Mouse (Mus musculus) Patski (cell line): ENCODE measurements around the gene Zeb2. TPM values are rescaled to one million over a fixed set of nuclear protein-coding genes. Genes with fewer than 3 reads are reported as not detected.
A peak's percentile ranks its signal among the peaks of the same experiment; 100 is the strongest.
"Not testable (repeated sequence)": the region's sequence is repeated elsewhere in the genome, so short reads cannot be mapped to it uniquely, and the experiment has no call there.

Experiments used
- ATAC-seq: fragments of 100-300 bp; one replicate; pipeline ENCODE4 v1.8.0; 2021
- CTCF ChIA-PET: fragments of 350-600 bp; sonication (Branson Sonifier 250); formaldehyde crosslinking; loops from one replicate; lab custom pipeline; 2022; ENCODE audit warnings: inconsistent platforms; lab: Charles Lee
- POLR2A ChIA-PET: fragments of 350-600 bp; sonication (Branson Sonifier 250); formaldehyde crosslinking; loops from one replicate; lab custom pipeline; 2022; ENCODE audit warnings: antibody characterized with exemption, inconsistent platforms; lab: Charles Lee
- DNase-seq: peaks from one replicate; pipeline ENCODE4 v3.0.0-alpha.2; 2011; ENCODE audit warnings: low read depth, low spot score
- H3K27me3 ChIP-seq: fragments of 371-371 bp; one replicate; pipeline ENCODE4 v1.5.1; 2021
- CTCF ChIP-seq: fragments of 100-300 bp; IDR thresholded peaks from one replicate; pipeline ENCODE4 v1.5.1; 2021
- in situ Hi-C: fragments of 300-500 bp; cut with MboI; formaldehyde crosslinking; loops from 3 replicates; pipeline ENCODE4 v1.11.1; 2018; ENCODE audit warnings: low pct_unique_long_range_greater_than_20kb, mixed read lengths
- polyA plus RNA-seq: library from polyadenylated mRNA; unstranded; gene quantifications from one replicate; pipeline ENCODE4 v1.2.3, GENCODE M21; 2021

The Zeb2 gene
- polyA plus RNA-seq, 1 experiment from 2014 or later, result 19.8 TPM

- POLR2A ChIA-PET, result interaction anchor here (0.9 to 1.6 kb wide), 2 partner anchors 9 to 187 kb away, joined by 3 to 4 read pairs; no protein-coding TSS in a partner anchor
Measured at GRCm38 (mm10) chr2:45112891-45113683, 4.1 kb downstream of the Zeb2 start.

GRCm38 (mm10) chr2:45112021-45112747, 5.0 kb downstream of the Zeb2 start:
- CTCF ChIA-PET, result no interaction called here
- no peak for DNase-seq
- TF ChIP-seq CTCF, result no peak
- in situ Hi-C loops, result loop anchor here (5.0 to 10.0 kb wide), 3 partner anchors 173 to 473 kb away; partner anchors contain the start of gene Gtdc1
- H3K27me3 ChIP-seq, result no peaks in the 10 kb centered on the region
- POLR2A ChIA-PET, result interaction anchor here (0.6 to 1.6 kb wide), 5 partner anchors 9 to 1045 kb away, joined by 3 to 5 read pairs (median 3); no protein-coding TSS in a partner anchor
- no peak for ATAC-seq

More at GRCm38 (mm10) chr2:45112891-45113683, 4.1 kb downstream of the Zeb2 start:
- ATAC-seq, result no peak
- H3K27me3 ChIP-seq, result no peaks in the 10 kb centered on the region
- CTCF ChIA-PET, result no interaction called here
- TF ChIP-seq CTCF, result peak; percentile 61
- DNase-seq, result no peak
- in situ Hi-C loops, result loop anchor here (5.0 to 10.0 kb wide), 3 partner anchors 172 to 472 kb away; partner anchors contain the start of gene Gtdc1

GRCm38 (mm10) chr2:45111571-45111970, 5.6 kb downstream of the Zeb2 start:
- in situ Hi-C loops, result loop anchor here (5.0 to 10.0 kb wide), 3 partner anchors 173 to 473 kb away; partner anchors contain the start of gene Gtdc1
- DNase-seq, CTCF ChIA-PET, H3K27me3 ChIP-seq, ATAC-seq: not testable (repeated sequence)
- POLR2A ChIA-PET, result interaction anchor here (0.6 to 1.6 kb wide), 3 partner anchors 8 to 1045 kb away, joined by 3 to 5 read pairs (median 3); no protein-coding TSS in a partner anchor

GRCm38 (mm10) chr2:45110757-45111411, 6.3 kb downstream of the Zeb2 start:
- DNase-seq (no peak), ATAC-seq (no peak)
- peak; percentile 15 for TF ChIP-seq CTCF
- ChIA-PET POLR2A (interaction anchor here (0.6 to 1.2 kb wide), 3 partner anchors 12 to 1148 kb away, joined by 3 to 5 read pairs (median 4); no protein-coding TSS in a partner anchor), CTCF (no interaction called here)
- H3K27me3 ChIP-seq, result no peaks in the 10 kb centered on the region
- in situ Hi-C loops, result loop anchor here (5.0 to 10.0 kb wide), 3 partner anchors 174 to 474 kb away; partner anchors contain the start of gene Gtdc1

- ATAC-seq (peak; percentile 77), DNase-seq (no peak)
- no peaks in the 10 kb centered on the region for H3K27me3 ChIP-seq
- POLR2A ChIA-PET, result no interaction called here
- in situ Hi-C loops, result loop anchor here (5.0 to 10.0 kb wide), 4 partner anchors 143 to 475 kb away; partner anchors contain the start of gene Gtdc1
- no peak for TF ChIP-seq CTCF
- CTCF ChIA-PET, result no interaction called here
Measured at GRCm38 (mm10) chr2:45109951-45110756, 7.0 kb downstream of the Zeb2 start.

- no peaks in the 10 kb centered on the region for H3K27me3 ChIP-seq
- DNase-seq (no peak), ATAC-seq (peak; percentile 44)
- in situ Hi-C loops, result loop anchor here (5.0 kb wide), 1 partner anchor 142 kb away; no protein-coding TSS in a partner anchor
- ChIA-PET POLR2A (no interaction called here), CTCF (no interaction called here)
- no peak for TF ChIP-seq CTCF
Measured at GRCm38 (mm10) chr2:45109161-45109950, 7.8 kb downstream of the Zeb2 start.

- ATAC-seq (no peak), DNase-seq (no peak)
- ChIA-PET POLR2A (interaction anchor here (0.6 kb wide), 1 partner anchor 232 kb away, joined by 3 read pairs; no protein-coding TSS in a partner anchor), CTCF (no interaction called here)
- in situ Hi-C loops, result loop anchor here (5.0 kb wide), 1 partner anchor 141 kb away; no protein-coding TSS in a partner anchor
- H3K27me3 ChIP-seq, result no peaks in the 10 kb centered on the region
- TF ChIP-seq CTCF, result no peak
Measured at GRCm38 (mm10) chr2:45108521-45109091, 8.6 kb downstream of the Zeb2 start.

GRCm38 (mm10) chr2:45107555-45107954, 9.6 kb downstream of the Zeb2 start:
- POLR2A ChIA-PET, result interaction anchor here (0.6 kb wide), 3 partner anchors 86 to 809 kb away, joined by 3 to 6 read pairs (median 3); no protein-coding TSS in a partner anchor
- H3K27me3 ChIP-seq, result no peaks in the 10 kb centered on the region
- CTCF ChIA-PET, result interaction anchor here (0.7 to 1.7 kb wide), 5 partner anchors 33 to 417 kb away, joined by 3 to 4 read pairs (median 3); no protein-coding TSS in a partner anchor
- ATAC-seq (no peak), DNase-seq (no peak)
- TF ChIP-seq CTCF, result no peak
- in situ Hi-C loops, result loop anchor here (5.0 kb wide), 1 partner anchor 140 kb away; no protein-coding TSS in a partner anchor
